Mouse (Mus musculus): ENCODE measurements around the gene Nans. TPM values are rescaled to one million over a fixed set of nuclear protein-coding genes. Genes with fewer than 3 reads are reported as not detected.

Gene Nans
- polyA plus RNA-seq, 1 experiment from 2014 or later = 40.5 TPM

DNA sequence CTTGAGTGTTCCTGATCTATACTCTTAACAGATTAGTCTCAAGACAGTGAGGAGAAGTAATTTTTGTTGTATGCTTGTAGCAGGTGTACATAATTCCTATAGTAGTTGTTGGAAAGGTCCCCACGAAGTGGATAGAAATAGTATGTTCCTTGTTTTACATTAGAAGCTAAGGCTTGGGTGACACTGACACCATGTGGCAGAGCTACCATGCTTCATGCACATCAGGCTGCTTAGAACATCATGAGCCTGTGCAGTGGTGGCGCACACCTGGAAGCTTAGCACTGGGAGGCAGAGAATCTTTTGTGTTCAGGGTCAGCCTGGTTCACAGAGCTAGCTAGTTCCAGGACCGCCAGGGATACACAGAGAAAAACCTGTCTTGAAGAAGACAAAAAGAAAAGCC is 23.3 kb upstream of the Nans start:
- Histone ChIP-seq H3K4me3 (ENCODE audit: low read depth, low read length) (no peak overlapping the region), H3K27ac (ENCODE audit: low read length) (no peak overlapping the region), H3K36me3 (ENCODE audit: control insufficient read depth, insufficient read depth) (peaks cover 99% of the 10 kb centered on the region), H3K9ac (ENCODE audit: low read depth, low read length) (no peak overlapping the region), H3K4me1 (ENCODE audit: control insufficient read depth, low read depth, low read length) (peaks cover 7% of the 10 kb centered on the region), H3K4me2 (ENCODE audit: low read depth, low read length) (no peak overlapping the region), H3K27me3 (ENCODE audit: control insufficient read depth, insufficient read depth, low read depth, low read length) (no peaks in the 10 kb centered on the region), H3K9me3 (replicated peaks; ENCODE audit: control insufficient read depth, low read length) (no peaks in the 10 kb centered on the region)
- no peak for ATAC-seq (ENCODE audit: low read depth)
- WGBS (ENCODE audit: insufficient replicate concordance) = 92% methylated on average over 3 of the region's 3 CpGs

DNA sequence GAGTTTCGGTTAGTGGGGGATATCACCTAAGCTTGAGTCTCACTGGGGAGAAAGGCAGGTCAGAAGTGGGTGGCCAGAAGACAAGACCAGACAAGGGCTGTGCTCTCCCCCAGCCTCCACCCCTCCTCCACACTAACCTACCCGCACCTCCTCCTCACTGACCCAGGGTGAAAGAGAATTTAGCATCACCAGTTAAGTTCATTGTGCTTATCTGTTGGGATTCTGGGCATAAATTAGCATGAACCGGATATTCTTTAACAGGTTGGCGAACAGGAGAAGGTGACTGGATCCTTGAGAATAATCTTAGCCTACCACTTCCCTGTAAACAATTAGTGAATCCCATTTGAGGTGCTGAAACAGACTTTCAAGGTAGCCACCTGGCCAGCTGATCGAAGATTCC is 13.9 kb upstream of the Nans start:
- H3K9ac ChIP-seq (ENCODE audit: low read depth, low read length) = no peak overlapping the region
- H3K4me3 ChIP-seq (ENCODE audit: low read depth, low read length) = no peak overlapping the region
- H3K27ac ChIP-seq (ENCODE audit: low read length) = no peak overlapping the region
- no peaks in the 10 kb centered on the region for H3K4me1 ChIP-seq (ENCODE audit: control insufficient read depth, low read depth, low read length)
- no peak overlapping the region for H3K4me2 ChIP-seq (ENCODE audit: low read depth, low read length)
- no peak for ATAC-seq (ENCODE audit: low read depth)
- no peaks in the 10 kb centered on the region for H3K9me3 ChIP-seq (replicated peaks; ENCODE audit: control insufficient read depth, low read length)
- 90% methylated on average over 5 of the region's 5 CpGs for WGBS (ENCODE audit: insufficient replicate concordance)
- peaks cover 75% of the 10 kb centered on the region for H3K36me3 ChIP-seq (ENCODE audit: control insufficient read depth, insufficient read depth)
- no peaks in the 10 kb centered on the region for H3K27me3 ChIP-seq (ENCODE audit: control insufficient read depth, insufficient read depth, low read depth, low read length)

DNA sequence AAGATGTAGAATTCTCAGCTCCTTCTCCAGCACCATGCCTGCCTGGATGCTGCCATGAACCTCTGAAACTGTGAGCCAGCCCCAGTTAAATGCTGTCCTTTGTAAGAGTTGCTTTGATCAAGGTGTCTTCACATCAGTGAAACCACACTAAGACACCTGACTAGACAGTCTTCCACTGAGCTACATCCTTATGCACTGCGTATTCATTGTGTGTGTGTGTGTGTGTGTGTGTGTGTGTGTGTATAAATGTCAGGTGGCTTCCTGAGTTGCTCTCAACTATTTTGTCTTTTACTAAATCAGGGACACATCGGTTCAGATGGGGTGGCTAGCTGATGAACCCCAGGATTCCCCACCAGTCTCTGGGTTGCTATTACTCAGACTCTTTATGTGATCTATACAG is 10.0 kb upstream of the Nans start:
- ATAC-seq (ENCODE audit: low read depth) = no peak
- H3K9ac ChIP-seq (ENCODE audit: low read depth, low read length) = no peak overlapping the region
- H3K36me3 ChIP-seq (ENCODE audit: control insufficient read depth, insufficient read depth) = peaks cover 40% of the 10 kb centered on the region
- no peak overlapping the region for H3K4me3 ChIP-seq (ENCODE audit: low read depth, low read length)
- H3K27ac ChIP-seq (ENCODE audit: low read length) = no peak overlapping the region
- H3K4me1 ChIP-seq (ENCODE audit: control insufficient read depth, low read depth, low read length) = no peaks in the 10 kb centered on the region
- no peak overlapping the region for H3K4me2 ChIP-seq (ENCODE audit: low read depth, low read length)
- H3K9me3 ChIP-seq (replicated peaks; ENCODE audit: control insufficient read depth, low read length) = no peaks in the 10 kb centered on the region
- 81% methylated on average over 2 of the region's 2 CpGs for WGBS (ENCODE audit: insufficient replicate concordance)
- no peaks in the 10 kb centered on the region for H3K27me3 ChIP-seq (ENCODE audit: control insufficient read depth, insufficient read depth, low read depth, low read length)

DNA sequence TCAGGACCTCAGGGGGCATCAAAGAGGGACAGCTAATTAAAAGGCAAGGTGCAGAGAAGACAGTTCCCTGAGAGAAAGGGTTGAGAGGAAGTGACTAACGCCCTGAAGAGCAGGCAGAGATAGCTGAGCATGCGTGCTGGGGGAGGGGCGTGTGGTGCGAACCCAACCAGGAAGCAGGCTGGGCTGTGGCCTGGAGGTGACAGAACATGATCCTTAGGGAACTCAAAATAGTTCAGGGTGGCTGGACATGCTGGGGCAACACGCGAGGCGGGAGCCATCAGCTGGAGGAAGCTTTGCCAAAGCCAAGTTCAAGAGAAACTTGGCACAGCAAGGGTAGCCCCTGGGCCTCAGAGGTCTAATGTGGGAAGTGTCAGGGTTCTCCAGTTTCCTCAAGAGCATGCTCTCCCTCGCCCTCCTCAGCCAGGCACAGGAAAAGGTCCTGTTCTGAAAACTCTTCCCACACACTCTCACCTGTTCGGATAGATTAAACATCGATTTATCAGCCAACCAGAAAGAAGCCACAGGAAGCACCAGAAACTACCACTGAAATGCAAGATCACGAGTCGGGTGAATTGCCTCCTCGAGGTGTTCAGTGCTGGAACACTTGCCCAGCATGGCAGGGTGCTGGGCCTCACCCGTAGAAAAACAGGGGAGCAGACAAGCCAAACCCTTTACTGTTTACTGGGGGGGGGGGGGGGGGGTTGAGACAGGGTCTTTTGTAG is 3.2 kb upstream of the Nans start:
- Histone ChIP-seq H3K9me3 (replicated peaks; ENCODE audit: control insufficient read depth, low read length) (no peaks in the 10 kb centered on the region), H3K36me3 (ENCODE audit: control insufficient read depth, insufficient read depth) (no peaks in the 10 kb centered on the region), H3K27me3 (ENCODE audit: control insufficient read depth, insufficient read depth, low read depth, low read length) (no peaks in the 10 kb centered on the region), H3K4me3 (ENCODE audit: low read depth, low read length) (no peak overlapping the region), H3K27ac (ENCODE audit: low read length) (peak overlapping the region; percentile 59; the same call in 1 of the 2 replicates), H3K9ac (ENCODE audit: low read depth, low read length) (0 out of 2 replicates have a peak overlapping the region, but pooled peaks have one; percentile 22), H3K4me1 (ENCODE audit: control insufficient read depth, low read depth, low read length) (peaks cover 25% of the 10 kb centered on the region), H3K4me2 (ENCODE audit: low read depth, low read length) (peak overlapping the region; percentile 28; the same call in 1 of the 2 replicates)
- no peak for ATAC-seq (ENCODE audit: low read depth)
- WGBS (ENCODE audit: insufficient replicate concordance) = 12% methylated on average over 14 of the region's 14 CpGs

DNA sequence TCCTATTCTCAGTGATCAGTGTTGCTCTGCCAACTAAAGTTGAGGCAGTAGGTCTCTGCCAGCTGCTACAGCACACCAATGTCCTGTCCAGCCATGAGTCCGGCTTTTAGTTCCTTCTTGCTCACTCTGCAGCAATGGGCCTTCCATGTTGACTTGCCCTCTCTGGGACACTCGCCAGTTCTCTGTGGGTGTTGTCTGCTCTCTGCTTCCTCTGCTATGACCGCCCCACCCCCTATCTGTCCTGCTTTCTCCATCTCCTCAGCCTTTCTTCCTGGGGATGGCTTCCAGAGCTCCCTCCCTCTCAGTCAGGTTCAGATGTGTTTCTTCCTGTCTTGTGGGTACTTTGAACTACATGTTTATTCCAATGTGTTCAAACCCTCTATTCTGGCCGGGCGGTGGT is 1.7 kb upstream of the Nans start:
- H3K4me1 ChIP-seq (ENCODE audit: control insufficient read depth, low read depth, low read length) = peaks cover 25% of the 10 kb centered on the region
- no peak overlapping the region for H3K9ac ChIP-seq (ENCODE audit: low read depth, low read length)
- 79% methylated on average over 5 of the region's 5 CpGs for WGBS (ENCODE audit: insufficient replicate concordance)
- H3K27me3 ChIP-seq (ENCODE audit: control insufficient read depth, insufficient read depth, low read depth, low read length) = no peaks in the 10 kb centered on the region
- H3K9me3 ChIP-seq (replicated peaks; ENCODE audit: control insufficient read depth, low read length) = no peaks in the 10 kb centered on the region
- no peaks in the 10 kb centered on the region for H3K36me3 ChIP-seq (ENCODE audit: control insufficient read depth, insufficient read depth)
- H3K4me2 ChIP-seq (ENCODE audit: low read depth, low read length) = no peak overlapping the region
- H3K4me3 ChIP-seq (ENCODE audit: low read depth, low read length) = no peak overlapping the region
- H3K27ac ChIP-seq (ENCODE audit: low read length) = no peak overlapping the region
- ATAC-seq (ENCODE audit: low read depth) = no peak

DNA sequence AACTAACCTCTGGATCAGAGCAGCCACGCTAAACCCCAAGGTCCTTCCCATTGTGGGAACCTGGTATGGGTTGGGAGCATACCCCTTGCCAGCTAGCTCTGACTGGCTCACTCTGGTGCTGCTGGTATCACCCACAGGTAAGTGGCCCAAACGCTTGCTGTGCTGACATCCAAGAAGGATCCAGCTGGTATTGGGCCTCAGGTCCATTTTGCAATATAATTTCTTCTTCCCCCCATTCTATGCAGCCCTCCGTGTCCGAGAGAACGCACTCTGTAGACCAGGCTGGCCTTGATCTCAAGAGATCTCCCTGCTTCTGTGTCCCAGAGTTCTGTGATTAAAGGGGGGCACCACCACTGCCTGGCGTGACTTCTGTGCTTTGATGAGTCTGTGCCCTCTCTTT is 4.0 kb downstream of the Nans start:
- Histone ChIP-seq H3K9ac (ENCODE audit: low read depth, low read length) (no peak overlapping the region), H3K9me3 (replicated peaks; ENCODE audit: control insufficient read depth, low read length) (no peaks in the 10 kb centered on the region), H3K4me3 (ENCODE audit: low read depth, low read length) (no peak overlapping the region), H3K4me2 (ENCODE audit: low read depth, low read length) (no peak overlapping the region), H3K27ac (ENCODE audit: low read length) (no peak overlapping the region), H3K36me3 (ENCODE audit: control insufficient read depth, insufficient read depth) (peaks cover 15% of the 10 kb centered on the region), H3K4me1 (ENCODE audit: control insufficient read depth, low read depth, low read length) (peaks cover 14% of the 10 kb centered on the region), H3K27me3 (ENCODE audit: control insufficient read depth, insufficient read depth, low read depth, low read length) (no peaks in the 10 kb centered on the region)
- WGBS (ENCODE audit: insufficient replicate concordance) = 85% methylated on average over 6 of the region's 6 CpGs
- ATAC-seq (ENCODE audit: low read depth) = no peak

DNA sequence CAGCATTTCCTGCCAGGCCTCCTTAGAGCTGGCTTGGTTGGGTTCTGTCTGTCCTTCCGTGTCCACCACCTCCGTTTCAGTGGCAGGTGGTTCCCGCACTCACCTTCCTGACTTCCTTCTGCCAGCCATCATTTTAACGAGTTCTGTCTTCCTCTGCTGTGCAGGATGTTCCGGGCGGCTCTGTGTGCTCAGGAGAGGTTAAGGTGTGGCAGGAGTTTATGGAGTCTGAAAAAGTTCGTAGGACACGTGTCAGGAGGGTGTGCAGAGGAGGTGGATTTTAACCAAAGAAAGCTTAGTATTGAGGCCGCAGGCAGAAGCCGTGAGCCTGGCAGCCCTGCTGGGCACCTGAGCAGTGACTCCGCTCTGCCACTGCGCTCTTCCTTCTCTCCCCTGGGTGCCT is 6.5 kb downstream of the Nans start:
- Histone ChIP-seq H3K4me2 (ENCODE audit: low read depth, low read length) (no peak overlapping the region), H3K9ac (ENCODE audit: low read depth, low read length) (no peak overlapping the region), H3K36me3 (ENCODE audit: control insufficient read depth, insufficient read depth) (peaks cover 25% of the 10 kb centered on the region), H3K4me3 (ENCODE audit: low read depth, low read length) (no peak overlapping the region), H3K27ac (ENCODE audit: low read length) (no peak overlapping the region), H3K27me3 (ENCODE audit: control insufficient read depth, insufficient read depth, low read depth, low read length) (no peaks in the 10 kb centered on the region), H3K9me3 (replicated peaks; ENCODE audit: control insufficient read depth, low read length) (no peaks in the 10 kb centered on the region), H3K4me1 (ENCODE audit: control insufficient read depth, low read depth, low read length) (peaks cover 1% of the 10 kb centered on the region)
- WGBS (ENCODE audit: insufficient replicate concordance) = 81% methylated on average over 12 of the region's 12 CpGs
- ATAC-seq (ENCODE audit: low read depth) = no peak

DNA sequence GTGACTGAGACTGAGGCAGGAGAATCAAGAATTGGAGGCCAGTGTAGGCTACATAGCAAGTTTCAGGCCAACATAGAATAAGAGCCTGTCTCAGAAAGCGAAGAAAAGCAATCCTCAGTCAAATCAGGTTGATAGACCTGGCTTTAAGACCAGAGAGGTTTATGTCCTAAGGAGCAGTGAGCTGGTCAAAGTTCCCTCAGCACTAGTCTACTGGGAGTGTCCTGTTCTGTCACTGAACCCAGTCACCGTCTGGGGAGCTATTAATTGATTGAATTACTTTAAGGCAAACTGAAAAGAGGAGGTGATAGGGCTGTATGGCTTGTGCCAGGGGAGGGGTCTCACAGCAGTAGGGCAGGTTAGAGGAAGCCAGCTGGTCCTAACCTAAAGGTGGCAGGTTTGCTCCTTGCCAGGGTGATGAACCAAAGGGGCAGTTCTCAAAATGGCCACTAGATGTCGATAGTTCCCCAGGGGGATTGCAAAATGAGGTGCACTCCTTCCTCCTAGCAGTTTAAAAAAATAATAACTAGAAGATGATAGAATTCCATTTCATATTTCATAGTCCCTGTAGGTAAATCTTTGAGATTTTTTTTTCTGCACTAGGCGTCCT is 8.3 kb downstream of the Nans start:
- Histone ChIP-seq H3K4me2 (ENCODE audit: low read depth, low read length) (no peak overlapping the region), H3K27ac (ENCODE audit: low read length) (no peak overlapping the region), H3K9ac (ENCODE audit: low read depth, low read length) (no peak overlapping the region), H3K36me3 (ENCODE audit: control insufficient read depth, insufficient read depth) (peaks cover 33% of the 10 kb centered on the region), H3K4me3 (ENCODE audit: low read depth, low read length) (no peak overlapping the region), H3K9me3 (replicated peaks; ENCODE audit: control insufficient read depth, low read length) (no peaks in the 10 kb centered on the region), H3K4me1 (ENCODE audit: control insufficient read depth, low read depth, low read length) (peaks cover 4% of the 10 kb centered on the region), H3K27me3 (ENCODE audit: control insufficient read depth, insufficient read depth, low read depth, low read length) (no peaks in the 10 kb centered on the region)
- peak; percentile 20; the same call in 1 of the 2 replicates for ATAC-seq (ENCODE audit: low read depth)
- WGBS (ENCODE audit: insufficient replicate concordance) = 38% methylated on average over 4 of the region's 4 CpGs

DNA sequence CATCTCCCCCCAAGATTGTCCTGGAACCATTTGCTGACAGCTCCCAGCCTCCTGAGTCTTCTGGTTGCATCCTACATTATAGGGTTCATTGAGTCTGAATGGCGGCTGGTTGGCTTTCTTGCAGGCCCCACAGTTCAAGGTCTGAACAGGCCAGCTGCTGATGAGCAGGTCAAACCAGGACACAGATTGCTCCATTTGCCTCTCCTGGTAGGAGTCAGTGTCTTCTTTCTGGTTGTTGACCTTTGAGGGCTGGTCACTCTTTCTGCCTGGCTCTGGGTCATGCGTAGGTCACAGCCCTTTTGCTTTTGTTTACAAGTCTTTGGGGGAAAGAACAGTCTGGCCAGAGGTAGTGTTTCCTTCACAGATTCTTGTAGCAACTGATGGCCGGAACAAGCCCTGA is 9.5 kb downstream of the Nans start:
- H3K4me3 ChIP-seq (ENCODE audit: low read depth, low read length) = no peak overlapping the region
- H3K27me3 ChIP-seq (ENCODE audit: control insufficient read depth, insufficient read depth, low read depth, low read length) = no peaks in the 10 kb centered on the region
- 66% methylated on average over 3 of the region's 3 CpGs for WGBS (ENCODE audit: insufficient replicate concordance)
- no peak overlapping the region for H3K27ac ChIP-seq (ENCODE audit: low read length)
- peaks cover 28% of the 10 kb centered on the region for H3K36me3 ChIP-seq (ENCODE audit: control insufficient read depth, insufficient read depth)
- H3K9me3 ChIP-seq (replicated peaks; ENCODE audit: control insufficient read depth, low read length) = no peaks in the 10 kb centered on the region
- no peak overlapping the region for H3K4me2 ChIP-seq (ENCODE audit: low read depth, low read length)
- H3K9ac ChIP-seq (ENCODE audit: low read depth, low read length) = no peak overlapping the region
- ATAC-seq (ENCODE audit: low read depth) = peak; percentile 57
- H3K4me1 ChIP-seq (ENCODE audit: control insufficient read depth, low read depth, low read length) = peaks cover 6% of the 10 kb centered on the region
